8 mouse cellular contexts compared by ENCODE assay signal in genomic region chr4:119733184-119733880, GRCm38 (mm10). TPM values are rescaled to one million over a fixed set of nuclear protein-coding genes. Genes with fewer than 3 reads are reported as not detected.
DNase-seq lines count a peak whose midpoint lies in the region; ATAC-seq and TF ChIP-seq lines count a peak whose summit lies in the region.

TSS of gene Hivep3 (plus strand) at chr4:119733784.

- WGBS in hindbrain, postnatal 0 days, result under 1% methylated on average over 47 of the region's 47 CpGs

- H3K27ac ChIP-seq in hindbrain, postnatal 0 days, result peak within 1 kb of the TSS; percentile 61

- peak within 1 kb of the TSS; percentile 72 for H3K9ac ChIP-seq in hindbrain, postnatal 0 days (replicated peaks; ENCODE audit: low read length)

- H3K9me3 ChIP-seq in hindbrain, postnatal 0 days (ENCODE audit: low read length), result no peaks in the 10 kb centered on the region

- H3K36me3 ChIP-seq in hindbrain, postnatal 0 days (ENCODE audit: insufficient read depth, low read length), result no peaks in the 10 kb centered on the region

- no peak for TF ChIP-seq CTCF in hindbrain, postnatal 0 days (IDR thresholded peaks at IDR 0.05; ENCODE audit: low read depth)

- peak within 1 kb of the TSS; percentile 93 for H3K4me2 ChIP-seq in hindbrain, postnatal 0 days (ENCODE audit: low read depth, low read length)

- peak within 1 kb of the TSS; percentile 91 for H3K4me3 ChIP-seq in hindbrain, postnatal 0 days (ENCODE audit: low read length)

- peaks cover 3% of the 10 kb centered on the region; the same call in 1 of the 2 replicates for H3K27me3 ChIP-seq in hindbrain, postnatal 0 days (ENCODE audit: insufficient read depth, low read length)

- DNase-seq in adrenal gland, adult (ENCODE audit: inconsistent age in 2 of 2, low spot score in 1 of 2), result peak; percentile 100
- peak; percentile 98 for DNase-seq in embryo, embryonic 10 days (ENCODE audit: low spot score)
- DNase-seq in gastrocnemius, adult 8-10 months (ENCODE audit: low spot score in 2 of 2), result peak; percentile 100
- DNase-seq in hindbrain, postnatal 0 days (ENCODE audit: low spot score), result peak; percentile 99
- peak; percentile 100 for DNase-seq in left cerebral cortex, adult 18-20 months (ENCODE audit: low spot score in 2 of 2)
- peak; percentile 100 for DNase-seq in lung, postnatal 4 days
- peak; percentile 99 for DNase-seq in retina, postnatal 1 day
- DNase-seq in thymus, postnatal 4 days, result peak; percentile 100

- no peaks in the 10 kb centered on the region for H3K4me1 ChIP-seq in hindbrain, postnatal 0 days (ENCODE audit: insufficient read depth, low read length)

- ATAC-seq in hindbrain, postnatal 0 days, result peak; percentile 99

RNA-seq across cellular contexts. Expression of gene Hivep3, which starts in this region (rescaled TPM):
- 1 to 10 TPM; 2.9 to 4.5 (median 3.9) TPM for total RNA-seq in gastrocnemius, adult 8-10 months (2022)
- total RNA-seq in hindbrain, postnatal 0 days (2014; rRNA removed), result 11.0 and 27.1 TPM in 2 replicates
- polyA plus RNA-seq in hindbrain, postnatal 0 days (2015; fragmentation: Nextera tagmentation; extraction: Ambion mirVana), result 14.0 and 15.1 TPM in 2 replicates
- 10 to 100 TPM; 56.0 to 56.9 TPM for total RNA-seq in left cerebral cortex, adult 18-20 months (2021)

Comparison
In these comparisons a context has a peak if more than half of its experiments do, and no peak if none do; other contexts are left out.
1. Peak in every context shown above with its lines: DNase-seq, ATAC-seq, H3K4me3 ChIP-seq and H3K27ac ChIP-seq.